Comparison of ENCODE assay signal across 10 mouse cellular contexts in the genomic region with DNA sequence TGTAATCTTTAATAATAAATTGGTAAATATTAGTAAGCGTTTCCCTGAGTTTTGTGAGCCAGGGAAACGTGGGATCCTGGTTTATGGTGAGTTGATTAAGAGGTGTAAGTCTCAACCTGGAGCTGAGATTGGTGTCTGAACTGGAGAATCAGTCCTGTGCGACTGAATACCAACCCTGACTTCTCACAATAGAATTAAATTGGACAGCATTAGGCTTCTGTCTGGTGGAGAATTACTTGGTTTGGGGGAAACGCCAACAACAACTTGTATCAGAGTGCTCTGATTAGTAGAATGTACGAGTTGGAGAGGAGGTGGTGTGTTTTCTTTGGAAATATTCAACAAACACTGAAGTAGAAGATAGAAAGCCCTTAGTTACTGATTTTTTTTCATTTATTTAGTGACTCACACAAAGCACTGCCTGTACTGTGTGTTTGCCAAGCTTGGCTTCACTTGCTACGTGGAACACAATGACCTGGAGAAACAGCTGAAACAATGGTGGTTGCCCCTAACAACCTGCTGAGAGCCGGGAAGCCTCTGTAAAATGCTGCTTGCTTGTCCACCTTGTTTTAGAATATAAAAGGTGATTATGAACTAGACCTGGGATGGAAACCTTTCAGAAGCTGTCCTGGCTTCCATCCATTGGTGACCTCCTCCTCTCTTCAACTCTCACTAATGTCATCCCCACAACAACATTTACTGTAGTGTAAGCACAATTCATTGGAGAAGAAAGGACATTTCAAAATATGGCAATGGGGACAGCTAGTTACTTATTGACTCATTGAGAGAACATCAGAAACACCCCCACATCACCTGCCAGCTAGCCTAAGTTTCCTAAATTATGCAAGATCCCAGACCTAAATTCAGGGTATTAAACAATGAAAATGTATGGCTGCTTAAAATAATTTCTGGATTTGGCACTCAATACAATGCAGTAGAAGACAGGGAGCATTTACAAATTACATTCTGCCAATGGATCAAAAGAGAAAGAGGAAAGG.
A peak's percentile ranks its signal among the peaks of the same experiment; 100 is the strongest.
DNase-seq lines count a peak whose midpoint lies in the region; ATAC-seq and TF ChIP-seq lines count a peak whose summit lies in the region.
"Had no signal": no experiment of that assay in that cellular context is flagged by ENCODE, and none has a peak within 500 bp of the region (broad histone marks: within the 10 kb centered on the region; RNA-seq: fewer than 3 reads in every experiment).

No protein-coding gene starts in this region.

- no peak for TF ChIP-seq POLR2A in brain, embryonic 14.5 days (IDR thresholded peaks at IDR 0.05; ENCODE audit: borderline replicate concordance, extremely low read depth, insufficient read depth, insufficient read length, poor library complexity, severe bottlenecking)

- no peak overlapping the region for H3K4me2 ChIP-seq in kidney, embryonic 15.5 days
- H3K4me2 ChIP-seq in heart, embryonic 14.5 days (ENCODE audit: low read length), result no peak overlapping the region
- H3K4me2 ChIP-seq in midbrain, embryonic 11.5 days, result no peak overlapping the region

- H3K4me3 ChIP-seq in kidney, embryonic 15.5 days (replicated peaks), result no peak overlapping the region
- H3K4me3 ChIP-seq in heart, embryonic 14.5 days (ENCODE audit: control insufficient read depth in 1 of 2, insufficient read depth in 1 of 2, low read depth in 1 of 2, low read length in 2 of 2), result no peak overlapping the region
- H3K4me3 ChIP-seq in midbrain, embryonic 11.5 days (ENCODE audit: low read depth, low read length), result no peak overlapping the region

- no peaks in the 10 kb centered on the region for H3K9me3 ChIP-seq in kidney, embryonic 15.5 days (replicated peaks)
- no peaks in the 10 kb centered on the region for H3K9me3 ChIP-seq in heart, embryonic 14.5 days (ENCODE audit: control insufficient read depth, low read length)
- no peaks in the 10 kb centered on the region for H3K9me3 ChIP-seq in midbrain, embryonic 11.5 days (ENCODE audit: control insufficient read depth, low read length)

- TF ChIP-seq CTCF in brain, embryonic 14.5 days (IDR thresholded peaks at IDR 0.05; ENCODE audit: borderline replicate concordance, extremely low read depth, insufficient read depth, insufficient read length), result no peak

- H3K36me3 ChIP-seq in kidney, embryonic 15.5 days, result no peaks in the 10 kb centered on the region
- H3K36me3 ChIP-seq in heart, embryonic 14.5 days (ENCODE audit: control insufficient read depth, insufficient read depth, low read length), result no peaks in the 10 kb centered on the region
- no peaks in the 10 kb centered on the region for H3K36me3 ChIP-seq in midbrain, embryonic 11.5 days (ENCODE audit: control insufficient read depth, insufficient read depth, low read length)

- WGBS in kidney, embryonic 15.5 days, result 62% methylated on average over 7 of the region's 7 CpGs
- WGBS in heart, embryonic 14.5 days, result 57% methylated on average over 7 of the region's 7 CpGs
- WGBS in midbrain, embryonic 11.5 days, result 41% methylated on average over 7 of the region's 7 CpGs

- H3K4me1 ChIP-seq in kidney, embryonic 15.5 days, result no peaks in the 10 kb centered on the region
- no peaks in the 10 kb centered on the region for H3K4me1 ChIP-seq in heart, embryonic 14.5 days (ENCODE audit: control insufficient read depth in 2 of 2, insufficient read depth in 2 of 2, low read length in 2 of 2)
- peaks cover 2% of the 10 kb centered on the region; the same call in 1 of the 2 replicates for H3K4me1 ChIP-seq in midbrain, embryonic 11.5 days (ENCODE audit: control insufficient read depth, insufficient read depth, low read length)

- H3K9ac ChIP-seq in kidney, embryonic 15.5 days, result no peak overlapping the region
- no peak overlapping the region for H3K9ac ChIP-seq in heart, embryonic 14.5 days (ENCODE audit: low read length)
- H3K9ac ChIP-seq in midbrain, embryonic 11.5 days (ENCODE audit: low read length), result no peak overlapping the region

- no peak overlapping the region for H3K27ac ChIP-seq in kidney, embryonic 15.5 days
- H3K27ac ChIP-seq in heart, embryonic 14.5 days (replicated peaks in 1 of 2; ENCODE audit: control insufficient read depth in 1 of 2, insufficient read depth in 1 of 2, low read depth in 2 of 2, low read length in 2 of 2), result no peak overlapping the region
- no peak overlapping the region for H3K27ac ChIP-seq in midbrain, embryonic 11.5 days (ENCODE audit: low read depth, low read length)
- H3K27ac ChIP-seq: macrophage had no signal

- DNase-seq in kidney, postnatal 4 days, result no peak
- DNase-seq in brain, embryonic 14.5 days (ENCODE audit: low read depth), result peak; percentile 76
- peak; percentile 87 for DNase-seq in midbrain, embryonic 11.5 days (ENCODE audit: low spot score, missing footprints)
- DNase-seq in cerebellum, adult 9-10 months, result no peak
- no peak for DNase-seq in adrenal gland, postnatal 14 days
- DNase-seq: cerebellum, postnatal 10 days had no signal

- ATAC-seq in kidney, embryonic 15.5 days (replicated peaks; ENCODE audit: low FRiP score), result 0 out of 2 replicates have a peak, but pooled peaks have one; percentile 33
- ATAC-seq in heart, embryonic 14.5 days (ENCODE audit: insufficient number of reproducible peaks, insufficient read depth, low FRiP score, low read depth), result peak; percentile 80
- peak; percentile 71 for ATAC-seq in midbrain, embryonic 11.5 days (ENCODE audit: low FRiP score)
- no peak for ATAC-seq in activated CD4-positive, CD25-positive, alpha-beta regulatory T cell, adult 4 months

- no peaks in the 10 kb centered on the region for H3K27me3 ChIP-seq in kidney, embryonic 15.5 days
- no peaks in the 10 kb centered on the region for H3K27me3 ChIP-seq in heart, embryonic 14.5 days (ENCODE audit: control insufficient read depth, insufficient read depth, low read length)
- H3K27me3 ChIP-seq in midbrain, embryonic 11.5 days (ENCODE audit: control insufficient read depth, insufficient read depth, low read length), result no peaks in the 10 kb centered on the region

Comparison
In these comparisons a context has a peak if more than half of its experiments do, and no peak if none do; other contexts are left out.
1. DNase-seq: peak in brain, embryonic 14.5 days (single experiment) and midbrain, embryonic 11.5 days (single experiment); none in kidney, postnatal 4 days (0 of 2), cerebellum, adult 9-10 months (single experiment) and adrenal gland, postnatal 14 days (single experiment).